Mouse (Mus musculus) ES-E14 (cell line): ENCODE results near the gene Best2. TPM values are rescaled to one million over a fixed set of nuclear protein-coding genes. Genes with fewer than 3 reads are reported as not detected.

ENCODE experiments used
- DNase-seq: peaks from one replicate; pipeline ENCODE4 v3.0.0-alpha.2; 2013; ENCODE audit warnings: low read depth, low spot score
- H3K27ac ChIP-seq: 2 replicates; pipeline ENCODE4 v1.5.1; 2012; ENCODE audit warnings: low read depth, mild to moderate bottlenecking, low read length, moderate library complexity, mixed read lengths; ENCODE audit not compliant: poor library complexity, insufficient read depth, severe bottlenecking
- H3K36me3 ChIP-seq: 2 replicates; pipeline ENCODE4 v1.6.1; 2012; ENCODE audit warnings: mild to moderate bottlenecking, low read length, moderate library complexity, mixed read lengths; ENCODE audit not compliant: control insufficient read depth, poor library complexity, insufficient read depth, severe bottlenecking
- H3K4me1 ChIP-seq, 2 experiments: fragments of 150-350 bp in 1 of 2; sonication (generic) in 1 of 2; 2 replicates each; pipeline ENCODE4 v1.6.1; 2012; ENCODE audit warnings: low read length in 2 of 2, mild to moderate bottlenecking in 1 of 2, mixed read lengths in 1 of 2; ENCODE audit not compliant: control insufficient read depth in 2 of 2, insufficient read depth in 2 of 2, poor library complexity in 1 of 2
- H3K4me3 ChIP-seq, 2 experiments: fragments of 150-350 bp in 1 of 2; sonication (generic) in 1 of 2; 2 replicates each; pipeline ENCODE4 v1.5.1; 2012; ENCODE audit warnings: low read length in 2 of 2, low read depth in 1 of 2, mild to moderate bottlenecking in 1 of 2, mixed read lengths in 1 of 2; ENCODE audit not compliant: insufficient read depth in 1 of 2, poor library complexity in 1 of 2, severe bottlenecking in 1 of 2
- H3K9ac ChIP-seq: 2 replicates; pipeline ENCODE4 v1.6.1; 2012; ENCODE audit warnings: low read depth, mild to moderate bottlenecking, low read length, mixed read lengths; ENCODE audit not compliant: poor library complexity, insufficient read depth, severe bottlenecking
- H3K9me3 ChIP-seq: fragments of 150-350 bp; sonication (generic); 2 replicates; pipeline ENCODE4 v1.6.1; 2012; ENCODE audit warnings: low read depth, mild to moderate bottlenecking, low read length; ENCODE audit not compliant: control insufficient read depth, insufficient read depth
- CHD2 ChIP-seq: IDR thresholded peaks from 2 replicates; pipeline ENCODE4 v1.6.1; 2014; ENCODE audit warnings: mild to moderate bottlenecking, low read depth, low read length, inconsistent platforms
- HCFC1 ChIP-seq: IDR thresholded peaks from 2 replicates; pipeline ENCODE4 v1.6.1; 2012; ENCODE audit warnings: low read length, inconsistent platforms, borderline replicate concordance; ENCODE audit not compliant: insufficient read depth
- MAFK ChIP-seq: IDR thresholded peaks from 2 replicates; pipeline ENCODE4 v1.6.1; 2014; ENCODE audit warnings: mild to moderate bottlenecking, low read depth, low read length, inconsistent platforms; ENCODE audit not compliant: insufficient read depth
- ZC3H11A ChIP-seq: IDR thresholded peaks from 2 replicates; pipeline ENCODE4 v1.6.1; 2012; ENCODE audit warnings: low read depth, mild to moderate bottlenecking, inconsistent platforms, low read length, borderline replicate concordance
- ZNF384 ChIP-seq: IDR thresholded peaks from 2 replicates; pipeline ENCODE4 v1.6.1; 2012; ENCODE audit warnings: low read depth, low read length, inconsistent platforms
- in situ Hi-C, 2 experiments: fragments of 600-800 bp; cut with MboI; formaldehyde crosslinking; loops; one replicate each; pipeline ENCODE4 v1.15.1; 2025; ENCODE audit warnings: low sequenced_read_pairs in 2 of 2, inconsistent platforms in 1 of 2; ENCODE audit not compliant: unreplicated experiment in 2 of 2
- total RNA-seq: library from RNA; depleted of rRNA; stranded (reverse); fragments of 300-350 nt; gene quantifications from 2 replicates; pipeline ENCODE4 v1.2.3, GENCODE M21; 2012; rRNA removed

The Best2 gene
- total RNA-seq, 1 experiment = 0.22 TPM

DNA sequence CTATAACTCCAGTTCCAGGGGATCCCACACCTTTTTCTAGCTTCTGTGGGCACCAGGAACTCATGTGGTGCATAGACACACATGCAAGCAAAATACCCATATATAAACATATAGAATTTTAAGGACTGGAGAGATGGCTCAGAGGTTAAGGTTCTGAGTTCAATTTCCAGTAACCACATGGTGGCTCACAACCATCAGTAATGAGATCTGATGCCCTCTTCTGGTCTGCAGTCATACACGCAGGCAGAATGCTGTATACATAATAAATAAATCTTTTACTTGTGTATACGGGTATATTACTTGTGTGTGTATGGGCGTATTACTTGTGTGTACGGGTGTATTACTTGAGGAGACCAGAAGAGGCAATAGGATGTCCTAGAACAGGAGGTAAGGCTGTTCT, 50.4 kb downstream of the Best2 start:
- peaks cover 19% of the 10 kb centered on the region for H3K36me3 ChIP-seq

DNA sequence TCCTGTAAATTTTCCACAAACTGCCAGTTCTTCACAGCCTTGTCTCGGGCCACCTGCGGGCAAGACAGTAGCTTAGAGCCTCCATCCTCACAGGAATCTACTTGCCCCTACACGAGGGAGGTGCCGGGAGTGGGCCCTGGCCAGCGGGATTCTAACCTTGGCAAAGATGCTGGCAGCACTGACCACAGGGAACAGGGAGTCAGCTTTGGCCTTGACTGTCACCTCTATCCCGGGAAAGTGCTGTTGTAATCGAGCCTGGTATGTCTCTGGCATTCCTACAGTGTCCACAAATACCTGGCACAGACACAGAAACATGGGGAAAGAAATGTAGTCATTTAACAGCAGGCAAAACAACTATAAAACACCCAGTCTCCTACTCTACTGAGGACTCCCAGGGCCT, 54.5 kb downstream of the Best2 start:
- Histone ChIP-seq H3K27ac (no peak overlapping the region), H3K4me1 (peaks cover 0 to 2% of the 10 kb centered on the region in 2 experiments; a peak in 1 of 4 replicates), H3K9me3 (no peaks in the 10 kb centered on the region), H3K9ac (no peak overlapping the region), H3K36me3 (peaks cover 31% of the 10 kb centered on the region), H3K4me3 (no peak overlapping the region)
- no peak for DNase-seq
- no peak for TF ChIP-seq HCFC1
- no peak for TF ChIP-seq CHD2
- in situ Hi-C loops = loop anchor here in 1 of 2 experiments (25.0 kb wide), 1 partner anchor 452 kb away; no protein-coding TSS in a partner anchor

More for the DNA sequence above, 50.4 kb downstream of the Best2 start:
- Histone ChIP-seq H3K4me3 (no peak overlapping the region), H3K9me3 (no peaks in the 10 kb centered on the region), H3K9ac (no peak overlapping the region), H3K4me1 (peaks cover 2 to 16% of the 10 kb centered on the region in 2 experiments; a peak in 3 of 4 replicates), H3K27ac (no peak overlapping the region)
- in situ Hi-C loops = loop anchor here in 1 of 2 experiments (25.0 kb wide), 1 partner anchor 448 kb away; no protein-coding TSS in a partner anchor
- no peak for TF ChIP-seq ZNF384
- TF ChIP-seq CHD2 = no peak
- no peak for TF ChIP-seq MAFK
- no peak for TF ChIP-seq ZC3H11A
- no peak for TF ChIP-seq HCFC1
- no peak for DNase-seq

Other genes starting within 250 kb of the Best2 start
- 0.58 and 0.89 TPM in 2 replicates for gene Nfix, start 214.2 kb downstream of the Best2 start, total RNA-seq
- 1.0 and 1.4 TPM in 2 replicates for gene Dand5, start 191.7 kb downstream of the Best2 start, total RNA-seq
- 24.7 and 30.8 TPM in 2 replicates for gene Gadd45gip1, start 183.0 kb downstream of the Best2 start, total RNA-seq
- gene Rad23a, start 173.9 kb downstream of the Best2 start, total RNA-seq = 76.7 and 76.8 TPM in 2 replicates
- 1,121 and 1,357 TPM in 2 replicates for gene Calr, start 167.6 kb downstream of the Best2 start, total RNA-seq
- gene Farsa, start 157.5 kb downstream of the Best2 start, total RNA-seq = 123 and 137 TPM in 2 replicates
- 34.7 and 42.3 TPM in 2 replicates for gene Syce2, start 142.4 kb downstream of the Best2 start, total RNA-seq
- 36.3 and 57.2 TPM in 2 replicates for gene Gcdh, start 120.6 kb downstream of the Best2 start, total RNA-seq
- 0.31 and 0.53 TPM in 2 replicates for gene Klf1, start 112.6 kb downstream of the Best2 start, total RNA-seq
- 23.7 and 29.5 TPM in 2 replicates for gene Dnase2a, start 106.0 kb downstream of the Best2 start, total RNA-seq
- gene Mast1, start 77.2 kb downstream of the Best2 start, total RNA-seq = 1.4 and 2.5 TPM in 2 replicates
- 0.13 TPM in 1 of 2 replicates, not detected in the other for gene Rtbdn, start 67.5 kb downstream of the Best2 start, total RNA-seq
- gene Gm49661, start 45.1 kb downstream of the Best2 start, total RNA-seq = not detected in 2 replicates
- 259 and 328 TPM in 2 replicates for gene Prdx2, start 44.9 kb downstream of the Best2 start, total RNA-seq
- 160 and 174 TPM in 2 replicates for gene Rnaseh2a, start 44.8 kb downstream of the Best2 start, total RNA-seq
- 53.8 and 57.6 TPM in 2 replicates for gene Junb, start 35.8 kb downstream of the Best2 start, total RNA-seq
- gene Hook2, start 23.9 kb downstream of the Best2 start, total RNA-seq = 28.6 and 52.9 TPM in 2 replicates
- 237 and 266 TPM in 2 replicates for gene Asna1, start 10.8 kb upstream of the Best2 start, total RNA-seq
- 161 and 181 TPM in 2 replicates for gene Trir, start 12.3 kb upstream of the Best2 start, total RNA-seq
- gene Tnpo2, start 22.4 kb upstream of the Best2 start, total RNA-seq = 88.4 and 101 TPM in 2 replicates
- gene Fbxw9, start 45.5 kb upstream of the Best2 start, total RNA-seq = 49.3 and 86.0 TPM in 2 replicates
- not detected in 2 replicates for gene Gm5741, start 53.5 kb upstream of the Best2 start, total RNA-seq
- gene Dhps, start 57.2 kb upstream of the Best2 start, total RNA-seq = 54.1 and 63.1 TPM in 2 replicates
- gene Wdr83os, start 66.2 kb upstream of the Best2 start, total RNA-seq = 24.9 and 27.6 TPM in 2 replicates
- gene Wdr83, start 66.8 kb upstream of the Best2 start, total RNA-seq = 26.4 and 32.6 TPM in 2 replicates
- gene Man2b1, start 68.7 kb upstream of the Best2 start, total RNA-seq = 40.2 and 78.2 TPM in 2 replicates
- 0.58 and 1.0 TPM in 2 replicates for gene Zfp791, start 108.6 kb upstream of the Best2 start, total RNA-seq
- gene Cks1brt, start 137.4 kb upstream of the Best2 start, total RNA-seq = not detected in 2 replicates
- gene Olfr371, start 211.5 kb upstream of the Best2 start, total RNA-seq = not detected in 2 replicates